Mouse (Mus musculus) neutrophil, adult 83 days (primary cell): ENCODE results near the gene Clec9a. TPM values are rescaled to one million over a fixed set of nuclear protein-coding genes. Genes with fewer than 3 reads are reported as not detected.

ENCODE experiments used
- total RNA-seq, 2 experiments: library from RNA; stranded (reverse); gene quantifications; one replicate each; pipeline ENCODE4 v1.2.4; 2023

The Clec9a gene
- 1 to 10 TPM; 2.6 to 3.0 TPM for total RNA-seq

GRCm38 (mm10) chr6:129408562-129408961, at the start of gene Clec9a:
Gene Clec9a (plus strand): TSS chr6:129408862.

DNA sequence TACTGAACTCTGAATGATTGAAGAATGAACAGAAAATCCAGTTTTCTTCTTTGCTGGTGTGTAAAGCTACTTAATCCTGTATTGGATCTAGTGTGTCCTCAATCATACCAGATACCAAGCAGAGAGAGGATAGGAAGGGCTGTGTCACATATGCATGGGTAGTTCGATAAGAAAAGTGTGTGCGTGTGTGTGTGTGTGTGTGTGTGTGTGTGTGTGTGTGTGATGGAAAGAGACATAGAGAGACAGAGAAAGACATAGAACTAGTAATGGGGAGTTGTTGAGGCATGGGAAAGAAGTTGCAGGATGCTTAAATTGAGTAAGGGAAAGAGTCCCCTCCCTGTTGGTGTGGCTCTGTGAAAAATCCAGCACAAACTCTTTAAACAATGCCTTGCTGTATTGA, 22.9 kb upstream of the Clec9a start, which contains the start of gene Clec12b:
Clec12b (minus strand) TSS at position 101 of the 400 bp plus-strand sequence.

DNA sequence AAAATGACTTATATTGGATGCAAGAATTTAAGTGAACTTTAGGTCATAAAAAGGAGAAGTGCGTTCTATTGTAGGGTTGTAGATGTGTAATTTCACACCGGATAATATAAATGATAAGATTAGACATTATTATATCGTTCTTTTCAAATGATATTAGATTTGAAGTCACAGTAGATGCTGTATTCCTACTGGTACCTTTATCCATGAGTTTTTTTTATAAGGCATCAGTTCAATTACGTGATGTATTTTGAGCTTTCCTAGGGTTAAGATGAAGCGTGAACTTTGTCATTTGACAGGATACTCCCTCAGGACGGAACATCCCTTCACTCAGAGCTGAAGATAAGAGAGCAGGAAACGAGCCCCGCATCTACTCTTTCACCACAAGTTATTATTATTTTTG, 11.7 kb upstream of the Clec9a start, which contains the start of gene Clec1b:
Clec1b (plus strand) TSS at position 301 of the 400 bp plus-strand sequence.

GRCm38 (mm10) chr6:129451411-129452039, 42.9 kb downstream of the Clec9a start, which contains the start of gene Clec1a:
Gene Clec1a (minus strand): TSS chr6:129452000.

Other genes with a start within 250 kb of the Clec9a start
- gene Clec2d, start 228.2 kb upstream of the Clec9a start, total RNA-seq, result 10 to 100 TPM; 51.9 to 56.2 TPM
- 10 to 100 TPM; 44.3 to 67.3 TPM for gene Cd69, start 133.4 kb upstream of the Clec9a start, total RNA-seq
- not detected for gene 4922502D21Rik, start 77.1 kb upstream of the Clec9a start, total RNA-seq
- 100 to 1,000 TPM; 195 to 199 TPM for gene Clec12a, start 66.2 kb upstream of the Clec9a start, total RNA-seq
- gene Clec12b, start 23.0 kb upstream of the Clec9a start, total RNA-seq, result not detected
- 1 to 10 TPM; 6.6 to 7.2 TPM for gene Clec1b, start 11.6 kb upstream of the Clec9a start, total RNA-seq
- gene Clec1a, start 43.1 kb downstream of the Clec9a start, total RNA-seq, result under 1 TPM; 0.26 to 0.46 TPM
- 10 to 100 TPM; 39.0 to 42.5 TPM for gene Olr1, start 98.3 kb downstream of the Clec9a start, total RNA-seq
- gene Tmem52b, start 103.7 kb downstream of the Clec9a start, total RNA-seq, result 1 to 10 TPM in 1 of 2 experiments, under 1 TPM in 1; 0.77 to 1.5 TPM
- gene Gabarapl1, start 124.3 kb downstream of the Clec9a start, total RNA-seq, result 10 to 100 TPM; 18.5 to 22.4 TPM
- gene Klre1, start 169.0 kb downstream of the Clec9a start, total RNA-seq, result not detected
- not detected for gene Klrd1, start 182.9 kb downstream of the Clec9a start, total RNA-seq
- 1 to 10 TPM; 1.4 to 1.8 TPM for gene Klrk1, start 215.0 kb downstream of the Clec9a start, total RNA-seq
- not detected for gene Klrc3, start 234.5 kb downstream of the Clec9a start, total RNA-seq